8 mouse cellular contexts compared by ENCODE assay signal in genomic region chr11:116030088-116030897, GRCm38 (mm10). TPM values are rescaled to one million over a fixed set of nuclear protein-coding genes. Genes with fewer than 3 reads are reported as not detected.
DNase-seq lines count a peak whose midpoint lies in the region; ATAC-seq and TF ChIP-seq lines count a peak whose summit lies in the region.

Gene Unk, plus strand, starts transcription at chr11:116030322.

- peak; percentile 68 for TF ChIP-seq EP300 in heart, adult 2 months (IDR thresholded peaks at IDR 0.05; ENCODE audit: insufficient read depth, low read depth, low read length)

- H3K4me3 ChIP-seq in embryonic facial prominence, embryonic 14.5 days (ENCODE audit: low read depth, low read length): peak within 1 kb of the TSS; percentile 77
- peak within 1 kb of the TSS; percentile 98 for H3K4me3 ChIP-seq in heart, adult 2 months
- H3K4me3 ChIP-seq in limb, embryonic 13.5 days: peak within 1 kb of the TSS; percentile 71
- peak within 1 kb of the TSS; percentile 64 for H3K4me3 ChIP-seq in midbrain, embryonic 16.5 days (ENCODE audit: low read depth, low read length)

- peak; percentile 87 for TF ChIP-seq POLR2A in heart, adult 2 months (IDR thresholded peaks at IDR 0.05; ENCODE audit: insufficient read depth, low read depth, low read length)

- peak within 1 kb of the TSS; percentile 99 for H3K9ac ChIP-seq in embryonic facial prominence, embryonic 14.5 days (ENCODE audit: low read depth, low read length)
- peak within 1 kb of the TSS; percentile 92 for H3K9ac ChIP-seq in heart, adult 2 months (ENCODE audit: low read depth, low read length)
- H3K9ac ChIP-seq in limb, embryonic 13.5 days: peak within 1 kb of the TSS; percentile 91
- H3K9ac ChIP-seq in midbrain, embryonic 16.5 days (ENCODE audit: low read depth, low read length): peak within 1 kb of the TSS; percentile 76

- DNase-seq in 3T3-L1 (ENCODE audit: low read depth, low spot score): peak; percentile 99
- peak; percentile 85 to 93 for DNase-seq in adrenal gland, postnatal 4 days (ENCODE audit: low spot score in 2 of 2)
- peak; percentile 100 for DNase-seq in embryonic facial prominence, embryonic 14.5 days (ENCODE audit: low spot score)
- DNase-seq in heart, adult 2 months: peak; percentile 98
- DNase-seq in kidney, adult 8-10 months: peak; percentile 98
- DNase-seq in spleen, postnatal 10 days (ENCODE audit: low spot score in 2 of 2): peak; percentile 93 to 96

- intact Hi-C loops in heart, adult 2 months (cut with DNase I): loop anchor here (1.0 kb wide), 1 partner anchor 56 kb away; the partner anchor contains the start of gene Wbp2

- peak within 1 kb of the TSS; percentile 100 for H3K27ac ChIP-seq in embryonic facial prominence, embryonic 14.5 days (replicated peaks; ENCODE audit: low read depth, low read length)
- peak within 1 kb of the TSS; percentile 99 for H3K27ac ChIP-seq in heart, adult 2 months
- peak within 1 kb of the TSS; percentile 100 for H3K27ac ChIP-seq in limb, embryonic 13.5 days
- H3K27ac ChIP-seq in midbrain, embryonic 16.5 days (ENCODE audit: low read length): peak within 1 kb of the TSS; percentile 99

- H3K79me2 ChIP-seq in heart, adult 2 months (replicated peaks; ENCODE audit: control insufficient read depth, insufficient read depth, low read length): peaks cover 6% of the 10 kb centered on the region

- ATAC-seq in embryonic facial prominence, embryonic 14.5 days (ENCODE audit: low read depth): peak; percentile 95
- ATAC-seq in limb, embryonic 13.5 days (ENCODE audit: low FRiP score, low read depth): peak; percentile 94
- peak; percentile 96 for ATAC-seq in midbrain, embryonic 16.5 days

- WGBS in embryonic facial prominence, embryonic 14.5 days: under 1% methylated on average over 42 of the region's 67 CpGs
- under 1% methylated on average over 67 of the region's 67 CpGs for WGBS in heart, adult 2 months
- under 1% methylated on average over 67 of the region's 67 CpGs for WGBS in limb, embryonic 13.5 days
- WGBS in midbrain, embryonic 16.5 days: under 1% methylated on average over 63 of the region's 67 CpGs

- no peak for TF ChIP-seq CTCF in heart, adult 2 months (IDR thresholded peaks at IDR 0.05)

- H3K4me2 ChIP-seq in embryonic facial prominence, embryonic 14.5 days (ENCODE audit: low read depth, low read length): peak within 1 kb of the TSS; percentile 97
- H3K4me2 ChIP-seq in limb, embryonic 13.5 days (replicated peaks): peak within 1 kb of the TSS; percentile 96
- peak within 1 kb of the TSS; percentile 70 for H3K4me2 ChIP-seq in midbrain, embryonic 16.5 days (ENCODE audit: low read length)

- no peaks in the 10 kb centered on the region for H3K27me3 ChIP-seq in embryonic facial prominence, embryonic 14.5 days (replicated peaks; ENCODE audit: control insufficient read depth, insufficient read depth, low read length)
- no peaks in the 10 kb centered on the region for H3K27me3 ChIP-seq in heart, adult 2 months (ENCODE audit: control insufficient read depth, insufficient read depth, low read length)
- H3K27me3 ChIP-seq in limb, embryonic 13.5 days: no peaks in the 10 kb centered on the region
- no peaks in the 10 kb centered on the region for H3K27me3 ChIP-seq in midbrain, embryonic 16.5 days (ENCODE audit: control insufficient read depth, insufficient read depth, low read depth, low read length)

- H3K36me3 ChIP-seq in embryonic facial prominence, embryonic 14.5 days (ENCODE audit: control insufficient read depth, insufficient read depth, low read length): 0 out of 2 replicates have a peak, but pooled peaks cover 8% of the 10 kb centered on the region
- no peaks in the 10 kb centered on the region for H3K36me3 ChIP-seq in heart, adult 2 months (ENCODE audit: control insufficient read depth, insufficient read depth, low read length)
- peaks cover 14% of the 10 kb centered on the region for H3K36me3 ChIP-seq in limb, embryonic 13.5 days
- H3K36me3 ChIP-seq in midbrain, embryonic 16.5 days (ENCODE audit: control insufficient read depth, insufficient read depth, low read length): no peaks in the 10 kb centered on the region

- H3K4me1 ChIP-seq in embryonic facial prominence, embryonic 14.5 days (ENCODE audit: control insufficient read depth, insufficient read depth, low read length): peaks cover 13% of the 10 kb centered on the region
- peaks cover 11% of the 10 kb centered on the region for H3K4me1 ChIP-seq in heart, adult 2 months (ENCODE audit: control insufficient read depth, insufficient read depth, low read length)
- H3K4me1 ChIP-seq in limb, embryonic 13.5 days: peaks cover 29% of the 10 kb centered on the region
- H3K4me1 ChIP-seq in midbrain, embryonic 16.5 days (ENCODE audit: control insufficient read depth, insufficient read depth, low read length): peaks cover 14% of the 10 kb centered on the region

- H3K9me3 ChIP-seq in embryonic facial prominence, embryonic 14.5 days (ENCODE audit: control insufficient read depth, low read length): no peaks in the 10 kb centered on the region
- no peaks in the 10 kb centered on the region for H3K9me3 ChIP-seq in limb, embryonic 13.5 days
- H3K9me3 ChIP-seq in midbrain, embryonic 16.5 days (replicated peaks; ENCODE audit: control insufficient read depth, low read length, poor library complexity, severe bottlenecking): no peaks in the 10 kb centered on the region

RNA-seq across cellular contexts. Expression of gene Unk, which starts in this region (rescaled TPM):
- 10 to 100 TPM; 41.3 to 45.5 TPM for total RNA-seq in adrenal gland, postnatal 4 days (2021)
- 25.1 and 30.3 TPM in 2 replicates for polyA plus RNA-seq in embryonic facial prominence, embryonic 14.5 days (2014; fragmentation: Nextera tagmentation; extraction: Ambion mirVana)
- 1 to 10 TPM; 7.1 to 7.9 TPM for total RNA-seq in heart, adult 2 months (2021)
- 16.5 and 20.4 TPM in 2 replicates for polyA plus RNA-seq in heart, adult 2 months (2012; rRNA removed)
- 39.4 and 44.8 TPM in 2 replicates for polyA plus RNA-seq in limb, embryonic 13.5 days (2015; fragmentation: Nextera tagmentation; extraction: Ambion mirVana)
- polyA plus RNA-seq in midbrain, embryonic 16.5 days (2015; fragmentation: Nextera tagmentation; extraction: Ambion mirVana): 36.4 and 36.6 TPM in 2 replicates

Comparison
In these comparisons a context has a peak if more than half of its experiments do, and no peak if none do; other contexts are left out.
1. Peak in every context shown above with its lines: DNase-seq, ATAC-seq, H3K4me3 ChIP-seq and H3K27ac ChIP-seq.
2. RNA of gene Unk (total RNA-seq): 41.3 to 45.5 TPM in adrenal gland, postnatal 4 days; 7.1 to 7.9 TPM in heart, adult 2 months; every median in the first group is over 4 times any median in the second.